Mouse (Mus musculus) forebrain, embryonic 10.5 days (tissue): Measurements from ENCODE around the gene Nme4. TPM values are rescaled to one million over a fixed set of nuclear protein-coding genes. Genes with fewer than 3 reads are reported as not detected.
A peak's percentile ranks its signal among the peaks of the same experiment; 100 is the strongest.
"Not testable (repeated sequence)": the region's sequence is repeated elsewhere in the genome, so short reads cannot be mapped to it uniquely, and the experiment has no call there.

ENCODE experiments used
- DNase-seq: peaks from one replicate; pipeline ENCODE4 v3.0.0-alpha.2; 2017; ENCODE audit warnings: low spot score; ENCODE audit errors: extremely low spot score
- H3K27ac ChIP-seq: fragments of 300-500 bp; sonication (generic); 2 replicates; pipeline ENCODE4 v1.5.1; 2016; ENCODE audit warnings: mild to moderate bottlenecking
- H3K27me3 ChIP-seq: fragments of 300-500 bp; sonication (generic); 2 replicates; pipeline ENCODE4 v1.6.1; 2016; ENCODE audit warnings: mild to moderate bottlenecking; ENCODE audit not compliant: poor library complexity, severe bottlenecking
- H3K36me3 ChIP-seq: fragments of 300-500 bp; sonication (generic); replicated peaks from 2 replicates; pipeline ENCODE4 v1.6.1; 2016; ENCODE audit warnings: mild to moderate bottlenecking, moderate library complexity
- H3K4me1 ChIP-seq: fragments of 300-500 bp; sonication (generic); 2 replicates; pipeline ENCODE4 v1.6.1; 2016
- H3K4me3 ChIP-seq: fragments of 300-500 bp; sonication (generic); 2 replicates; pipeline ENCODE4 v1.5.1; 2016; ENCODE audit warnings: mild to moderate bottlenecking, moderate library complexity
- H3K9me3 ChIP-seq: fragments of 300-500 bp; sonication (generic); 2 replicates; pipeline ENCODE4 v1.6.1; 2016; ENCODE audit warnings: mild to moderate bottlenecking, moderate library complexity
- WGBS: fragments of 180-500 bp; shearing (Covaris S2); methylation state at CpG from one replicate; pipeline ENCODE4 v1.1.7; 2016; 5-methylcytosine and 5-hydroxymethylcytosine counted together
- polyA plus RNA-seq: library from polyadenylated mRNA; unstranded; fragments of >200 nt; fragmentation: Nextera tagmentation; extraction: Ambion mirVana; gene quantifications from 2 replicates; pipeline ENCODE4 v1.2.1, GENCODE M21; 2016

The Nme4 gene
- polyA plus RNA-seq, 1 experiment from 2014 or later = 138 TPM

GRCm38 (mm10) chr17:26123267-26123684 lies 27.9 kb upstream of the Nme4 start, which contains the start of gene Mrpl28:
TSS of gene Mrpl28 (plus strand) at chr17:26123500.
- peaks cover 32% of the 10 kb centered on the region for H3K4me1 ChIP-seq
- H3K36me3 ChIP-seq = peaks cover 39% of the 10 kb centered on the region
- H3K4me3 ChIP-seq = peak within 1 kb of the TSS; percentile 95
- DNase-seq = peak; percentile 92
- H3K27ac ChIP-seq = peak within 1 kb of the TSS; percentile 84
- H3K9me3 ChIP-seq = no peaks in the 10 kb centered on the region
- WGBS = under 1% methylated on average over 32 of the region's 32 CpGs
- H3K27me3 ChIP-seq = peaks cover 16% of the 10 kb centered on the region

- Histone ChIP-seq H3K4me3 (peak overlapping the region; percentile 95), H3K9me3 (no peaks in the 10 kb centered on the region), H3K36me3 (peaks cover 32% of the 10 kb centered on the region), H3K27me3 (peaks cover 23% of the 10 kb centered on the region), H3K27ac (0 out of 2 replicates have a peak overlapping the region, but pooled peaks have one; percentile 26), H3K4me1 (peaks cover 32% of the 10 kb centered on the region)
- no peak for DNase-seq
- 63% methylated on average over 5 of the region's 5 CpGs for WGBS
Measured at GRCm38 (mm10) chr17:26122431-26123140, 27.2 kb upstream of the Nme4 start.

- Histone ChIP-seq H3K36me3 (peaks cover 6% of the 10 kb centered on the region), H3K9me3 (no peaks in the 10 kb centered on the region), H3K4me3 (no peak overlapping the region), H3K4me1 (peaks cover 28% of the 10 kb centered on the region), H3K27ac (no peak overlapping the region), H3K27me3 (peaks cover 48% of the 10 kb centered on the region)
- DNase-seq = peak; percentile 55
- 52% methylated on average over 33 of the region's 33 CpGs for WGBS
Measured at GRCm38 (mm10) chr17:26119766-26120710, 24.6 kb upstream of the Nme4 start.

- no peak overlapping the region for H3K4me3 ChIP-seq
- peaks cover 82% of the 10 kb centered on the region for H3K27me3 ChIP-seq
- WGBS = 90% methylated on average over 17 of the region's 17 CpGs
- DNase-seq = no peak
- H3K4me1 ChIP-seq = peaks cover 25% of the 10 kb centered on the region
- no peak overlapping the region for H3K27ac ChIP-seq
- H3K36me3 ChIP-seq = no peaks in the 10 kb centered on the region
- H3K9me3 ChIP-seq = no peaks in the 10 kb centered on the region
Measured at GRCm38 (mm10) chr17:26116503-26117258, 21.3 kb upstream of the Nme4 start.

GRCm38 (mm10) chr17:26115956-26116487 lies 20.6 kb upstream of the Nme4 start:
- Histone ChIP-seq H3K27me3 (peaks cover 88% of the 10 kb centered on the region), H3K36me3 (no peaks in the 10 kb centered on the region), H3K27ac (no peak overlapping the region), H3K9me3 (no peaks in the 10 kb centered on the region), H3K4me3 (no peak overlapping the region), H3K4me1 (peaks cover 32% of the 10 kb centered on the region)
- WGBS = 55% methylated on average over 3 of the region's 3 CpGs
- no peak for DNase-seq

DNA sequence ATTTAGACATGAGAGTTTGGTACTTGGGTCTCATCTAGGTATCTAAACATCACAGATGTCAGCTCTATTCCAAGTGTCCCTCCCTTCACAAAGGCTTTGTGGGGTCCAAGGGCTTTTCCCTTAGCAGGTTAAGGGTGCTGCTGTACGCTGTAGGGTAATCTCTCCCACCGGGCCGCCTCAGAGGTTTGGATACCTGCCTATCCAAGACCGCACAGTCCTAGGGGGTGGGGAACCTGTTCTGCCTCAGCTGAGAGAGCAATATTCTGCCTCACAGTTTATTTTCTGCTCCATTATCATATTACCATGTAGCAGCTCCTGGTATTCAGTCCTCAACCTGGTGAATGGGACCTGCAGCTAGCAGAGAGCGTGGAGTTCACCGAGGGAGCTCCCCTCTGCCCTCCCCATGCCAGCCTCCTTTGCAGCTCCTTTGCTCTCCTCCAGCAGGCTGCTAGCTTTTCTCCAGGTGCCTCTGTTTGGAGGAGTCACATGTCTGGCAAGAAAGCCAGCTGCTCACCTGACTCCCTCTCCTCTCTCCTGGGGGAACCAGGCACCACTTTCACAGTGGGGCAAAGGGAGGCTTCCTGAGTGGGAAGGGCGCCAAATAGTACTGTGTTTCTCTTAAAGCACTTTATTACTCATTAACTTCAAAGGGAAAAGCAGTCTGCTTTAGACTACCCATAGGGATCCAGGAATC lies 19.9 kb upstream of the Nme4 start:
- peaks cover 36% of the 10 kb centered on the region for H3K4me1 ChIP-seq
- peaks cover 95% of the 10 kb centered on the region for H3K27me3 ChIP-seq
- DNase-seq = no peak
- 86% methylated on average over 7 of the region's 7 CpGs for WGBS
- H3K27ac ChIP-seq = no peak overlapping the region
- H3K9me3 ChIP-seq = no peaks in the 10 kb centered on the region
- no peaks in the 10 kb centered on the region for H3K36me3 ChIP-seq
- no peak overlapping the region for H3K4me3 ChIP-seq

DNA sequence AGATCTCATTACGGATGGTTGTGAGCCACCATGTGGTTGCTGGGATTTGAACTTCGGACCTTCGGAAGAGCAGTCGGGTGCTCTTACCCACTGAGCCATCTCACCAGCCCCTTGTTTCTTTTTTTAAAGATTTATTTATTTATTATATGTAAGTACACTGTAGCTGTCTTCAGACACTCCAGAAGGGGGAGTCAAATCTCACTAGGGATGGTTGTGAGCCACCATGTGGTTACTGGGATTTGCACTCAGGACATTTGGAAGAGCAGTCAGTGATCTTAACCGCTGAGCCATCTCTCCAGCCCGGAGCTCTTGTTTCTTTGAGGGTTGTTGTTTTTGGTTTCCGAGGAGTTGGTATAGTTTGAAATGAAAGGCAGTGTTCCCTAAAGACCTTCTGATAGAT lies 19.1 kb upstream of the Nme4 start:
- Histone ChIP-seq H3K4me1 (peaks cover 35% of the 10 kb centered on the region), H3K27me3 (peaks cover 96% of the 10 kb centered on the region)
- 70% methylated on average over 7 of the region's 7 CpGs for WGBS
- not testable (repeated sequence) for DNase-seq, H3K9me3 ChIP-seq, H3K4me3 ChIP-seq, H3K27ac ChIP-seq, H3K36me3 ChIP-seq

GRCm38 (mm10) chr17:26114061-26114460 lies 18.7 kb upstream of the Nme4 start:
- H3K4me3 ChIP-seq = peak overlapping the region; percentile 91
- H3K27ac ChIP-seq = no peak overlapping the region
- DNase-seq = no peak
- 14% methylated on average over 8 of the region's 8 CpGs for WGBS
- no peaks in the 10 kb centered on the region for H3K9me3 ChIP-seq
- H3K4me1 ChIP-seq = peaks cover 35% of the 10 kb centered on the region
- H3K36me3 ChIP-seq = no peaks in the 10 kb centered on the region
- H3K27me3 ChIP-seq = peaks cover 92% of the 10 kb centered on the region

DNA sequence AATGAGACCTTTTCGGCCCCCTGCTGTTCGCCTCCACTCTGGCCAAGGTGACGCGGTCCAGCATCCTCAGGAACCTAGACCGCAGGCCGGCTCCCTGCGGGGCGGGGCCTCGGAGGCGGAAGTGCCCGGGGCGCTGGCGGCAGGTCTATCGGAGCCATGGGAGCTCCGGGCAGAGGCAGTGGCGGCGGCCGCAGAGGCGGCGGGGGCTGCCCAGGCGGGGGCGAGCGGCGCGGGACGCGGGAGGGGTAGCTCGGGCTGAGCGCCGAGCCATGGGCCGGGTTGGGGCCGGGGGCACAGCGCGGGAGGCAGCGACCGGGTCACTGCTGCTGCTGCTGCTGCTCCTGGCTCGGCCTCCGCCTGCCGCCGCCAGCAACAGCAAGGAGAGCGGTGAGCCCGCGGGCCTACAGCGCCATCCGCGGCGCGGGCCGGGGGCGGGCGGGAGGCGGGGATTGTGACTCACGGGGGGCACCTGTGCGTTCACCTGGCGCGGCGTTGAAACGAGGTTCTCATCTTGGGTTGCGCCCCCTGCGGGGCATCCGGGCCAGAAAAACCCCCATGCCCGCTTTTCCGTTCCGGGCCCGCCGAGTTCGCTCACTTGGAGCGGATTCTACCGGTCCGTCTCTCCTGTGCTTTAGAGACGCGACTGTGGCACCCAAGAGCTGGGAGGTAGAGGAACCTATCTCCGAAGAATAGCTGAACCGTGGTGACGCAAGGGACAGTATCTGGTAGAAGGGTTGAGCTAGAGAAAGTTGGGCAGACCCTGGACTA lies 18.0 kb upstream of the Nme4 start, which contains the start of gene Tmem8:
Gene Tmem8, plus strand, starts transcription at position 119 of the 768 bp plus-strand sequence.
- H3K4me3 ChIP-seq = peak within 1 kb of the TSS; percentile 91
- no peaks in the 10 kb centered on the region for H3K9me3 ChIP-seq
- no peaks in the 10 kb centered on the region for H3K36me3 ChIP-seq
- under 1% methylated on average over 63 of the region's 75 CpGs for WGBS
- peaks cover 85% of the 10 kb centered on the region for H3K27me3 ChIP-seq
- DNase-seq = peak; percentile 62
- H3K4me1 ChIP-seq = peaks cover 35% of the 10 kb centered on the region
- H3K27ac ChIP-seq = peak within 1 kb of the TSS; percentile 83

DNA sequence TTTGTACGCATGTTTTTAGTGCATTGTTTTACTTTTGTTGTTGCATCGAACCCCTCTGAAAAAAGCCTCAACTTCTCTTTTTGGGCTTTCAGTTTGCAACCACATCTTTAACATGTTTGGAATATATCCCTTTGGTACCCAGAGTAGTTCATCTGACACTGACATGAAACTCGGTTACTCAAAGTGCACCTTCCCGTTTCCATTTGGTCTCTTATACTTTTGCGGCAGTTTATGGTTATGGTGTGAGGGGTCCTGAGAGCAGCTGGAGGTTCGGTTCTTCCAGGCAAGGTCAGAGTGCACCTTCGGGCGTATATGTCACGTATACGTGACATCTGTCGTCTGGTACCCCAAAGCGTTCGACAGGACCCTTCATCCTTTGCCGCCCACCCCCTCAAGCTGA lies 17.3 kb upstream of the Nme4 start:
- no peaks in the 10 kb centered on the region for H3K36me3 ChIP-seq
- peak overlapping the region; percentile 91 for H3K4me3 ChIP-seq
- no peak for DNase-seq
- no peaks in the 10 kb centered on the region for H3K9me3 ChIP-seq
- H3K27me3 ChIP-seq = peaks cover 79% of the 10 kb centered on the region
- H3K27ac ChIP-seq = peak overlapping the region; percentile 83; the same call in 1 of the 2 replicates
- peaks cover 35% of the 10 kb centered on the region for H3K4me1 ChIP-seq
- 19% methylated on average over 14 of the region's 14 CpGs for WGBS

DNA sequence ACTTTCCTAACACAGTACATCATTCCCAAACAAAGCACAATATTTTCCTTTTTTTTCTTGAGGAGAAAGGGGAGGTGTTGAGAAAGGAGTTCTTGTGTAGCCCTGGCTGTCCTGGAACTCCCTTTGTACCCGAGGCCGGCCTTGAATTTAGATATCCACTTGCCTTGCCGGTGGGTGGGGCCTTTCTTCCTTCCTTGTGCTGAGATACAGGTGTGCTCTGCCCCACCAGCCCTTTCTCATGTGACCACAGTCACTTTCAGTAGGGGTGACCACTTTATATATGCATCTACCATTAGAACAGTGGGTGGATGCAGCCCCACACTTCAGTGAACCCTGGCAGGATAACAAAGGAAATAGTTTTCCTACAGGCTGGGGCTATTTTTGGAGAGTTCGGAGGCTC lies 16.3 kb upstream of the Nme4 start:
- WGBS = 20% methylated on average over 4 of the region's 4 CpGs
- H3K9me3 ChIP-seq = no peaks in the 10 kb centered on the region
- no peaks in the 10 kb centered on the region for H3K36me3 ChIP-seq
- H3K4me1 ChIP-seq = peaks cover 35% of the 10 kb centered on the region
- no peak for DNase-seq
- no peak overlapping the region for H3K27ac ChIP-seq
- no peak overlapping the region for H3K4me3 ChIP-seq
- H3K27me3 ChIP-seq = peaks cover 69% of the 10 kb centered on the region
